Mouse (Mus musculus) intestine, embryonic 14.5 days (tissue): ENCODE results near the gene Cep104. TPM values are rescaled to one million over a fixed set of nuclear protein-coding genes. Genes with fewer than 3 reads are reported as not detected.

ENCODE experiments used
- polyA plus RNA-seq: library from polyadenylated mRNA; unstranded; fragments of >200 nt; fragmentation: Nextera tagmentation; extraction: Ambion mirVana; gene quantifications from 2 replicates; pipeline ENCODE4 v1.2.1, GENCODE M21; 2014

Cep104 gene
- polyA plus RNA-seq, 1 experiment from 2014 or later: 14.8 TPM

Other genes starting within 250 kb of the Cep104 start
- 74.0 and 76.1 TPM in 2 replicates for gene A430005L14Rik, start 18.0 kb upstream of the Cep104 start, polyA plus RNA-seq
- gene Dffb, start 68 bp upstream of the Cep104 start, polyA plus RNA-seq: 12.1 and 15.1 TPM in 2 replicates
- 14.2 and 14.9 TPM in 2 replicates for gene Lrrc47, start 36.5 kb downstream of the Cep104 start, polyA plus RNA-seq
- gene Smim1, start 51.0 kb downstream of the Cep104 start, polyA plus RNA-seq: 102 and 112 TPM in 2 replicates
- not detected in 2 replicates for gene Ccdc27, start 67.5 kb downstream of the Cep104 start, polyA plus RNA-seq
- gene Trp73, start 165.0 kb downstream of the Cep104 start, polyA plus RNA-seq: 0.19 and 0.20 TPM in 2 replicates
- 32.7 and 37.4 TPM in 2 replicates for gene Wrap73, start 167.2 kb downstream of the Cep104 start, polyA plus RNA-seq
- gene Tprgl, start 185.5 kb downstream of the Cep104 start, polyA plus RNA-seq: 125 and 133 TPM in 2 replicates
- 16.1 and 17.1 TPM in 2 replicates for gene Megf6, start 195.5 kb downstream of the Cep104 start, polyA plus RNA-seq